Mouse (Mus musculus) lung, adult 2 months (tissue): Measurements from ENCODE around the gene Dab1.

Experiments
- CTCF ChIP-seq: fragments of 200-500 bp; IDR thresholded peaks from 2 replicates; pipeline ENCODE4 v1.5.1; 2011; ENCODE audit warnings: mild to moderate bottlenecking, low read length, control low read depth; ENCODE audit not compliant: insufficient read depth
- POLR2A ChIP-seq: fragments of 200-500 bp; IDR thresholded peaks from 2 replicates; pipeline ENCODE4 v1.6.1; 2011; ENCODE audit warnings: low read depth, mild to moderate bottlenecking, control low read depth, low read length, borderline replicate concordance; ENCODE audit errors: extremely low read depth

GRCm38 (mm10) chr4:104439641-104440040, 820.5 kb downstream of the Dab1 start:
- TF ChIP-seq POLR2A = no peak
- TF ChIP-seq CTCF = no peak
